Mouse (Mus musculus) subcutaneous adipose tissue, adult 2 months (tissue): Measurements from ENCODE around the gene Chrna7. TPM values are rescaled to one million over a fixed set of nuclear protein-coding genes. Genes with fewer than 3 reads are reported as not detected.

Experiments
- polyA plus RNA-seq: library from polyadenylated mRNA; depleted of rRNA; stranded (reverse); fragments of >200 nt; gene quantifications from 2 replicates; pipeline ENCODE4 v1.2.3, GENCODE M21; 2012; ENCODE audit warnings: low replicate concordance; rRNA removed

Chrna7 gene
- 0.07 and 0.62 TPM in 2 replicates for polyA plus RNA-seq

GRCm38 (mm10) chr7:63212084-63212723 is at the start of gene Chrna7:
Gene Chrna7 (minus strand): TSS chr7:63212569.

Other genes with a start within 250 kb of the Chrna7 start
- gene Otud7a, start 232.2 kb upstream of the Chrna7 start, polyA plus RNA-seq = 0.19 TPM in 2 replicates